Mouse (Mus musculus) adrenal gland, adult (tissue): ENCODE results near the gene Galnt18.

Experiments used
- DNase-seq, 2 experiments: peaks; one replicate each; pipeline ENCODE4 v3.0.0; 2022 to 2023; ENCODE audit warnings: low spot score in 1 of 2; ENCODE audit not compliant: inconsistent age in 2 of 2

Galnt18 gene

GRCm38 (mm10) chr7:111772398-111772797, 7.4 kb downstream of the Galnt18 start:
- no peak for DNase-seq

- no peak for DNase-seq
These were observed 8.5 kb downstream of the Galnt18 start for GRCm38 (mm10) chr7:111771251-111771801.

GRCm38 (mm10) chr7:111770585-111770984, 9.2 kb downstream of the Galnt18 start:
- DNase-seq, result no peak

- DNase-seq, result no peak
These were observed 13.5 kb downstream of the Galnt18 start for GRCm38 (mm10) chr7:111766145-111766767.

DNA sequence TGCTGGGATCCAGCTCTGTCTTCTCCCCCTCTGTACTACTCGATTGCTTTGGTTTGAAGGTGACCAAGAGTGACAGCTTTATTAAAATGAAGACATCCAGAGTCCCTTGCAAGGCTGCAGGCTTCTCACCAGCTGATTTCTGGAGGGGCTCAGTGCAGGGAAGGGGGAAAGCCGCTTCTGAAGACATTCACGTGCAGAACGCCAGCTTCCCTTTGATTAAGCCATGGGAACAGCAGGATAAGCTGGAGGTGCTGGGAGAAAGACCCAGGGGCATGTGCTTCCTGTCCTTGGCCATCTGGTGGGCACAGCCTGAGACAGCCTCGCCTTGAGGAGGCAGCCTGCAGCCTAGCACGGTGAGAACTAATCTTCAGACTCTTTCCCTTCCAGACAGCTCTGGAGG, 17.0 kb downstream of the Galnt18 start:
- DNase-seq, result peak in 1 of 2 experiments; percentile 18

DNA sequence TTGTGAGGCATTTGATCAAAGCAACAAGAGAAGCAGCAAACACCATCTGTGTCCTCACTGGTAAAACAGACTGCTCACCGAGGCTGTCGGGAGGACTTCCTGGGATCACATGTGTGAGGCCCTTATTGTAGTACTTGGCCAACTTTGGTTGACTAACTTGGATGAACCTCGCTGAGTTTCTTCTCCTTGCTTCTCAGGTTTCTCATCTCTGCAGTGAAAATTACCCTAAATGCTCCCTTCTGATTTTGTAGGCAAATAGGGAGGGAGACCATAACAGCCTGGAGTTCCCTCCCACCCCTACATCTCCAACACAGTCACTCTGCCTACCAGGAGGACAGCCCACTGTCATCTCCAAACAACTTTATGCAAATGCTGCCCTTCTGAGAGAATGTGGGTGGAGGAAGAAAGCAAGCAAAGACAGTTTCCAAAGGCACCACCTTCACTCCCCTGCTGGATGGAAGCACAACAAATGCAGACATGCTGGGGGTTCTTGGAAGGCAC, 31.2 kb downstream of the Galnt18 start:
- DNase-seq, result no peak

GRCm38 (mm10) chr7:111744770-111745169, 35.0 kb downstream of the Galnt18 start:
- no peak for DNase-seq

DNA sequence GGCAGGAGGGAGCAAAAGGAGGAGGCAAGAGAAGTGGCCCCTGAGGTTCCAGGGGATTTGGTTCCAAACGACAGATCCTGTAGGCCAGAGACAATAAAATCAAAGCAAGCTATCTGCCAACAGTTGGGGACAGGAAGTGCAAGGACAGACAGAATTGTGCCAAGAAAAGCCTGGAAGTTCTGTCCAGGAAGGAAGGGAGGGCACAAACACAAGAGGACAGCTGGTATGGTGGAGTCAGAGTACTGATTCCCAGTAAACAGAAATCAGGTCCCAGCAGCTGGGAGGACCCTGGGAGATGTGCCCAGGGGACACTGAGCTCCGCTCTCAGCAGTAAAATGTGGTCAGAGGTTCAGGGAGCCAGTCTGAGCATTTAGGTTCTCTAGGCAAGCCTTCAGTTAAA, 38.2 kb downstream of the Galnt18 start:
- peak; percentile 48 to 69 for DNase-seq

DNA sequence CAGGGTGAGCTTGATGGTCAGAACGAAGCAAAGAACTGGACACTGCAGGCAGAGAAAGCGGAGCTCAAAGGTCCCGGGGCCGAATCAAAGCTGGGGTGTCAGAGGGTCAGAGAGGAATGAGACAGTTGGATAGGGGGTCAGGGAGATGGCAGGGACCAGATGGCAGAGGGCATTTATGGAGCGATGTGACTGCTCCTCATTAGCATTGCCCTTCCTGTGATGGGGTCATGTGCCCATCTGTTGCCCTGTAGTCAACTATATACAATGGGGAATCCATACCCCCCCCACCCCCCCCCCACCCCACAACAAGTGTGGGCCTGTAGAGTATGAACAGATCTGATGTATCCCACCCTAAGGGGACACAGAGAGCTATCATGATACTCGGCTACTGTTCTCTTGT, 39.7 kb downstream of the Galnt18 start:
- DNase-seq, result no peak

DNA sequence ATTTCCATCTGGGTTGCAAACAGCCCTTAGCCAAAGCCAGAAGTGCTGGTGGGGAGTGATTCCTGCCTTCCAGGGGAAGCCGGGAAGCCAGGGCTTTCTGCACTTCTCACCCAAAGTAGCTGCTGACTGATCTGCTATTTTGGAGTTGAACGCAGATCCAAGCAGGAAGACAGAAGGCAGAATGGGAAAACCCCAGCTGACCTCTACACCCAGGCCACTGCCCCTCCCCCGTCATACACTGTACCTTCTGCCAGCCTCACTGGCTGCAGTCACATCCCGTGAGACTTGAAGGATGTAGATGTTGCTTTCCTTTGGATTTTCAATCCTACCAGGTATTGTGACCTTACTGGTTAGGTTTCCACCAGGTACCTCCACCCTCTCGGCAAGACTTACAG, 40.4 kb downstream of the Galnt18 start:
- peak in 1 of 2 experiments; percentile 50 for DNase-seq

DNA sequence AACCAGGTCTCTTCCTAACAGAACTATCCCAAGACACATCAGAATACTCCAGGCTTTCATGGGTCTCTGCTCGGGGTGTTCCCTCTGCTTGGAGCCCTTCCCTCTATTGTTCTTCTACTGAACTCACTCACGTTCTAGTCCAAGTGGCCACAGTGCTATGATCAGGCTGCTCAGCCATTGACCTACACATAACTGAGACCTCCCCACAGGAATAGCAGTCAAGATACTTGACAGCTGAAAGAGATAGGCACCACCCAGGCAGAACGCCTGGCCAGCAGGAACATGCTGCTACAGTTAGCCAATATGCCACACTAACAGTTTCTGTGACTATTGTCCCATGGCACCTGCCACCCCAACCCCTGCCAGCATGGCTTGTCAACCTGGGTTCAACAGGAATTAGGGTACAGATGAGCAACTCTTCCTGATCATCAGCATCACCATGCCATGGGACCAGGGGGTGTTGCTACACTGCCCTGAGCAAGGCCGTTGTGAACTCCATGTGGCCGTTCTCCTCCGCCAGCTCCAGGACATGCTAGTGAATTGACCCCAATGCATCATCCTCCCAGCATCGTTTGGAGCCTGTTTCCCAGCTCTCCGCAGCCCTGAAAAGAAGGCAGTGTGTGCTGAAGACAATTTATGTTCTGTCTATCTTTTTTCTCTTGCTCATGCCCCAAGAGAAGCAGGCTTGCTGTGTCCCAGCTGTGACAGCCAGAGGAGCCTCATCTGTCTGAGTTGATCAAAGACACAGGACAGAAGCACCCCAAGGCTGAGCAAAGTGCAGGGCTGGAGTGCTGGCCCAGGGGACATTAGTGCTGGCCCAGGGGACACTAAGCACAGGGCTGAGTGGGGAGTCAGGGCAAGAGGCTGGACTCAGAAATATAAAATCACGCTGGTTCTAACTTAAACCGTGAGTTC, 41.1 kb downstream of the Galnt18 start:
- peak; percentile 51 to 55 for DNase-seq

- peak in 1 of 2 experiments; percentile 47 for DNase-seq
These were observed 42.4 kb downstream of the Galnt18 start for GRCm38 (mm10) chr7:111737426-111737825.

- DNase-seq, result no peak
These were observed 43.4 kb downstream of the Galnt18 start for GRCm38 (mm10) chr7:111736365-111736764.

DNA sequence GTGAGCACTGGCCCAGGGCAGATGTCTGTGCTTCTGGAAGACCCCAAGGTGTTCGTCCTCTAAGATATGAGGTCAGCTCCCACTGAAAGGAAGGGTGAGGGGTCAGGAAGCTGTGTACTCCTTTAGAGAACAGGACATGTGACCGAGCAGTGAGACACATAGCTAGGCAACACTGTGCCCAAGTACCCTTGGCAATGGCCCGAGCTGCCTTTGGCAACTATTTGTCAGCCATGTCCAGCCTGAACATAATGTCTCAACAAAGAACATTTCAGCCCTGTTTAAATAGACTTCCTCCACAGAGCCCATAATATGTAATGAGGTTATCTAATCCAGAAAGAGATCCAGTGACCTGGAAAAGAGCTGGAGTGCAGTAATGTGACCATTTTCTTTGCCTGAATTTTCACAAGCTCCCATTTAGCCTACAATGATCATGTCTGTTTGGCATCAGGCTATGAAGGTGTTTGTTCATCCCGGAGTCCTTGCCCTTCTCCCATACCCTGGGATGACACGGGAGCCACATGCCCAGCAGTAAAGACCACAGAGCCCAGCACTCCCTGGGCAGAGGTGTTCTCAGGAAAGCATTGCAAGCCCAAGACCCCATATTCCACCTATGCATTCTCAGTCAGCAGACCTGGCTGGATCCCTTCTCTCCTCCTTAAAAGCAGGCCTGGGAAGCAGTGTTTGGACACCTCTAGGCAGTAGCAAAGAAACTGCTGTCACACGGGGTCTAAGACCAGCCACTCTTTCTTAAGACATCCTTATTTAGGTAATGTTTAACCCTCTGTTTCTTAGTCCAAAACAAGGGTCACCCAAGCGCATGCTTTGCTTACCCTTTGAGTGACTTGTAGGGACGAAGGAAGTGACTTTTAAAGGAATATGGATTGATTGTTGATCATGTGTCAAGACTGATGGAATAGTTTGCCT, 49.2 kb downstream of the Galnt18 start:
- DNase-seq, result no peak

- DNase-seq, result peak; percentile 63 to 78
These were observed 52.8 kb downstream of the Galnt18 start for GRCm38 (mm10) chr7:111726928-111727327.

DNA sequence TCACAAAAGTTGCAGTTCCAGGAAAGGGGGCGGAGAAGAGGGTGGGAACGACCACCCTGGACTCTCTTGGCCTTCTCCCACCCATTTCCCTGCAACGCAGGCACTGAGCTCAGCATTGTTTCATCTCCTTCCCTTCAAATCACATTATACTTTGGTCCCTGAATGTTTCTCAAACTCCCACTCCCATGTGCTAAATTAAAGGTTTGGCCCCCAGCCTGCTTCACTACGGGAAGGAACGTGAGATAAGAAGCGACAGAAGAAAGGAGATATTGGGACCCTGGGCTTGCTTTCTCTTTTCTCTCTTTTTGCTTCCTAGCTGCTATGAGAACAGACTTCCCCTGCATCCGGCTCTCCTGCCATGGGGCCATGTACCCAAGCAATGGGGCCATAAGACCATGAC, 55.0 kb downstream of the Galnt18 start:
- no peak for DNase-seq

- no peak for DNase-seq
These were observed 55.8 kb downstream of the Galnt18 start for GRCm38 (mm10) chr7:111724004-111724403.

GRCm38 (mm10) chr7:111721308-111721698, 58.5 kb downstream of the Galnt18 start:
- no peak for DNase-seq

- no peak for DNase-seq
These were observed 59.1 kb downstream of the Galnt18 start for GRCm38 (mm10) chr7:111720511-111721307.

- no peak for DNase-seq
These were observed 60.9 kb downstream of the Galnt18 start for GRCm38 (mm10) chr7:111718900-111719299.
